Mouse (Mus musculus) forebrain, embryonic 16.5 days (tissue): ENCODE data around the gene Vav3. TPM values are rescaled to one million over a fixed set of nuclear protein-coding genes. Genes with fewer than 3 reads are reported as not detected.
"Not testable (repeated sequence)": the region's sequence is repeated elsewhere in the genome, so short reads cannot be mapped to it uniquely, and the experiment has no call there.

ENCODE experiments used
- ATAC-seq: fragments of 200-750 bp; cut with Nextera tagmentation; 2 replicates; pipeline ENCODE4 v1.8.0; 2017; ENCODE audit warnings: mild to moderate bottlenecking, moderate library complexity
- H3K27ac ChIP-seq: fragments of 300-500 bp; sonication (generic); 2 replicates; pipeline ENCODE4 v1.5.1; 2014; ENCODE audit warnings: low read length, control low read depth
- H3K27me3 ChIP-seq: fragments of 300-500 bp; sonication (generic); replicated peaks from 2 replicates; pipeline ENCODE4 v1.6.1; 2014; ENCODE audit warnings: low read length; ENCODE audit not compliant: control insufficient read depth, insufficient read depth
- H3K36me3 ChIP-seq: fragments of 300-500 bp; sonication (generic); 2 replicates; pipeline ENCODE4 v1.6.1; 2014; ENCODE audit not compliant: control insufficient read depth, insufficient read depth
- H3K4me1 ChIP-seq: fragments of 300-500 bp; sonication (generic); replicated peaks from 2 replicates; pipeline ENCODE4 v1.6.1; 2014; ENCODE audit warnings: low read length; ENCODE audit not compliant: control insufficient read depth, insufficient read depth
- H3K4me2 ChIP-seq: fragments of 300-500 bp; sonication (generic); 2 replicates; pipeline ENCODE4 v1.6.1; 2014; ENCODE audit warnings: mild to moderate bottlenecking, low read length, control low read depth
- H3K4me3 ChIP-seq: fragments of 300-500 bp; sonication (generic); replicated peaks from 2 replicates; pipeline ENCODE4 v1.5.1; 2014; ENCODE audit warnings: mild to moderate bottlenecking, low read length, control low read depth
- H3K9ac ChIP-seq: fragments of 300-500 bp; sonication (generic); replicated peaks from 2 replicates; pipeline ENCODE4 v1.6.1; 2014; ENCODE audit warnings: low read depth, low read length, control low read depth
- H3K9me3 ChIP-seq: fragments of 300-500 bp; sonication (generic); 2 replicates; pipeline ENCODE4 v1.6.1; 2016; ENCODE audit warnings: low read length; ENCODE audit not compliant: control insufficient read depth
- WGBS: fragments of 180-500 bp; shearing (Covaris S2); extraction: QIAGEN DNeasy Blood & Tissue Kit; methylation state at CpG from one replicate; pipeline ENCODE4 v1.1.7; 2014; 5-methylcytosine and 5-hydroxymethylcytosine counted together
- polyA plus RNA-seq: library from polyadenylated mRNA; unstranded; fragments of >200 nt; fragmentation: Nextera tagmentation; extraction: Ambion mirVana; gene quantifications from 2 replicates; pipeline ENCODE4 v1.2.1, GENCODE M21; 2015

Gene Vav3
- polyA plus RNA-seq, 1 experiment from 2014 or later = 7.9 TPM

- H3K9ac ChIP-seq = no peak overlapping the region
- no peak overlapping the region for H3K27ac ChIP-seq
- H3K4me2 ChIP-seq = no peak overlapping the region
- no peaks in the 10 kb centered on the region for H3K36me3 ChIP-seq
- H3K27me3 ChIP-seq = no peaks in the 10 kb centered on the region
- ATAC-seq = no peak
- no peaks in the 10 kb centered on the region for H3K4me1 ChIP-seq
- no peaks in the 10 kb centered on the region for H3K9me3 ChIP-seq
- H3K4me3 ChIP-seq = no peak overlapping the region
- WGBS = 82% methylated on average over 4 of the region's 4 CpGs
Measured at GRCm38 (mm10) chr3:109446903-109447302, 106.5 kb downstream of the Vav3 start.

- not testable (repeated sequence) for H3K27ac ChIP-seq, H3K4me3 ChIP-seq, H3K9ac ChIP-seq, H3K4me2 ChIP-seq, H3K9me3 ChIP-seq, H3K27me3 ChIP-seq, H3K36me3 ChIP-seq, H3K4me1 ChIP-seq, ATAC-seq
- WGBS = 92% methylated on average over 5 of the region's 5 CpGs
Measured at GRCm38 (mm10) chr3:109448249-109448648, 107.8 kb downstream of the Vav3 start.

- Histone ChIP-seq H3K4me3 (no peak overlapping the region), H3K4me1 (no peaks in the 10 kb centered on the region), H3K9me3 (no peaks in the 10 kb centered on the region), H3K27me3 (no peaks in the 10 kb centered on the region), H3K9ac (no peak overlapping the region), H3K4me2 (no peak overlapping the region), H3K27ac (no peak overlapping the region), H3K36me3 (no peaks in the 10 kb centered on the region)
- WGBS = 96% methylated on average over 2 of the region's 2 CpGs
- no peak for ATAC-seq
Measured at GRCm38 (mm10) chr3:109451966-109452365, 111.5 kb downstream of the Vav3 start.

DNA sequence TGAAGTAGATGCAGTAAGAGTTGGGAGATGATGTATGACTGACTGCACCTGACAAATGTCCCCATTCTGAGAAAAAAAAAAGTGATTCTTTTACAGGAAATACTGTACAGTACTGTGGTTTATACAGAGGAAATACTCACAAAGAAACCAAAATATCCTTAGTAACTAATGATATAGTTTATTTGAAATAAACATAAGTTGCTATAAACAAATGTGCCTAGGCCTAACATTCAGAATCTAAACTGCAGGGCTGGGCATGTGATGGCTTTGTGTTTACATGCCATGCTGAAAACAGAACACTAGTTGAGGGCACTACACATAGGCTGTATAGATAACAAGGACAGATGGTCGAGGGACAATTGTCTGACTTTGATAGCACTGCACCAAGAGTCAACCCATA, 114.2 kb downstream of the Vav3 start:
- WGBS = 69% methylated on average over 1 of the region's 1 CpGs

GRCm38 (mm10) chr3:109456340-109456739, 115.9 kb downstream of the Vav3 start:
- H3K9ac ChIP-seq = no peak overlapping the region
- H3K27me3 ChIP-seq = no peaks in the 10 kb centered on the region
- 85% methylated on average over 1 of the region's 1 CpGs for WGBS
- no peak overlapping the region for H3K4me2 ChIP-seq
- no peak for ATAC-seq
- H3K4me1 ChIP-seq = no peaks in the 10 kb centered on the region
- no peak overlapping the region for H3K27ac ChIP-seq
- H3K36me3 ChIP-seq = no peaks in the 10 kb centered on the region
- H3K4me3 ChIP-seq = no peak overlapping the region
- H3K9me3 ChIP-seq = no peaks in the 10 kb centered on the region

More for the DNA sequence above, 114.2 kb downstream of the Vav3 start:
- Histone ChIP-seq H3K9me3 (no peaks in the 10 kb centered on the region), H3K36me3 (no peaks in the 10 kb centered on the region), H3K27me3 (no peaks in the 10 kb centered on the region), H3K4me1 (no peaks in the 10 kb centered on the region), H3K27ac (no peak overlapping the region), H3K4me2 (no peak overlapping the region), H3K4me3 (no peak overlapping the region), H3K9ac (no peak overlapping the region)
- no peak for ATAC-seq

DNA sequence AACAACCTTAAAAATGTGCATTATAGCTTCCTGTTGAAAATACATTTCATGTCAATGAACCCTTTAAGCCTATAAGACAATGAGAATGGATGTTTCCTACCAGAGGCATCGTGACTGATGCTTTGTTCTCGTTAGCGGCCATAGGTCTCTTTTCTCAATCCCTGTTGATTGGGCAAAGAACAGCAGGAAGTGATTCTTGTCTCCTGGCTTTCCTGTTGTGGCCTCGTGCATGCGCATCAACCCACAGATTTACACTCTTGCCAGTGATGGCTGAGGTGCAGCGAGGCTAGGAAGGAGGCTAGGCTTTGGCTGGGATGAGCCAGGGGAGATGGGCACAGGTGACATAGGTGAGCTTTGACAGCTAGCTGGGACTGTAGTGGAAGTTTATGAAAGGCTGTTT, 123.2 kb downstream of the Vav3 start:
- no peaks in the 10 kb centered on the region for H3K36me3 ChIP-seq
- H3K27me3 ChIP-seq = no peaks in the 10 kb centered on the region
- H3K4me1 ChIP-seq = no peaks in the 10 kb centered on the region
- WGBS = 71% methylated on average over 6 of the region's 6 CpGs
- H3K9me3 ChIP-seq = no peaks in the 10 kb centered on the region
- no peak overlapping the region for H3K4me2 ChIP-seq
- H3K4me3 ChIP-seq = no peak overlapping the region
- H3K27ac ChIP-seq = no peak overlapping the region
- ATAC-seq = no peak
- no peak overlapping the region for H3K9ac ChIP-seq

GRCm38 (mm10) chr3:109464600-109464999, 124.1 kb downstream of the Vav3 start:
- H3K4me1 ChIP-seq = no peaks in the 10 kb centered on the region
- H3K9ac ChIP-seq = no peak overlapping the region
- no peaks in the 10 kb centered on the region for H3K27me3 ChIP-seq
- H3K9me3 ChIP-seq = no peaks in the 10 kb centered on the region
- no peaks in the 10 kb centered on the region for H3K36me3 ChIP-seq
- H3K27ac ChIP-seq = no peak overlapping the region
- no peak for ATAC-seq
- 90% methylated on average over 8 of the region's 8 CpGs for WGBS
- H3K4me3 ChIP-seq = no peak overlapping the region
- H3K4me2 ChIP-seq = no peak overlapping the region

- Histone ChIP-seq H3K4me3 (no peak overlapping the region), H3K4me2 (no peak overlapping the region), H3K27ac (no peak overlapping the region), H3K9me3 (no peaks in the 10 kb centered on the region), H3K9ac (no peak overlapping the region), H3K27me3 (no peaks in the 10 kb centered on the region), H3K36me3 (no peaks in the 10 kb centered on the region), H3K4me1 (no peaks in the 10 kb centered on the region)
- ATAC-seq = no peak
Measured at GRCm38 (mm10) chr3:109466541-109466940, 126.1 kb downstream of the Vav3 start.

- H3K4me3 ChIP-seq = no peak overlapping the region
- ATAC-seq = no peak
- no peak overlapping the region for H3K9ac ChIP-seq
- WGBS = 75% methylated on average over 4 of the region's 4 CpGs
- no peaks in the 10 kb centered on the region for H3K9me3 ChIP-seq
- no peak overlapping the region for H3K4me2 ChIP-seq
- no peaks in the 10 kb centered on the region for H3K4me1 ChIP-seq
- H3K27ac ChIP-seq = no peak overlapping the region
- H3K27me3 ChIP-seq = no peaks in the 10 kb centered on the region
- no peaks in the 10 kb centered on the region for H3K36me3 ChIP-seq
Measured at GRCm38 (mm10) chr3:109467288-109467687, 126.8 kb downstream of the Vav3 start.

GRCm38 (mm10) chr3:109469465-109469864, 129.0 kb downstream of the Vav3 start:
- H3K9me3 ChIP-seq = no peaks in the 10 kb centered on the region
- no peaks in the 10 kb centered on the region for H3K4me1 ChIP-seq
- H3K9ac ChIP-seq = no peak overlapping the region
- no peak overlapping the region for H3K27ac ChIP-seq
- no peaks in the 10 kb centered on the region for H3K36me3 ChIP-seq
- H3K27me3 ChIP-seq = no peaks in the 10 kb centered on the region
- H3K4me2 ChIP-seq = no peak overlapping the region
- H3K4me3 ChIP-seq = no peak overlapping the region
- 60% methylated on average over 3 of the region's 3 CpGs for WGBS
- ATAC-seq = no peak
